In the genomic region with DNA sequence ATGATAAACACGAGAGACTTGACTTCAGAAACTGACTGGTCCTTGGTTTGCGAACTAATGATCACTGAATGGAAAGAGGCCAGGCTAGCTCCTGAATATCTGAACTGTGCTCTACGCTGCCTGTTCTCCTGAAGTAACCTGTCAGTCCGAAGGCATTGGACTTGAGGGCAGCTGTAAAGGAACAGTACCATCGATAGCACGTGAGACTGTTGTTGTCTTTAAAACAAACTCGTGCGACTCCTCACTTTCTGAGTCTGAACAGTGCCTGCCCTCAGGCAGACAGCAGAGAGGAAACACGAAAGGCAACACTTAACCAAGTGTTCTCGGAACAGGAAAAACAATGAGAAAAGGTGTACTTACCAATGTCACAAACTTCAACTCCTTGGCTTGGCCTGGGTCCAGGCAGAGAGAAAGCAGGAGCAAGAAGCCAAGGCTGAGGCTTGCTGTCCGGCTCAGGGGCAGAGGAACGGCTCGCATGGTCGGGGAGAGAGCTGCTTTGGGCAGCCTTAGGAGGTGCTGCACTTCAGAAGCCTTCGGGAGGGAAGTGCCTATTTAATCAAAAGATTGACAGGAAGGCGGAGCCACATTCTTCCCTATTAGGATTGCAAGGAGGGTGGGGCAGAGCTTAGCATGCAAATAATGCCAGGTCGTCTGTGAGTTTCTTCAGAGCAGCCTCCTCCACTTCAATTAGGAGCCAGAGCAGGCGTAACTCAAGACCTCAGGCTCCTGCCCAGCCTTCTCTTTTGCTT, we compare ENCODE assay signal across 8 mouse cellular contexts. TPM values are rescaled to one million over a fixed set of nuclear protein-coding genes. Genes with fewer than 3 reads are reported as not detected.
DNase-seq lines count a peak whose midpoint lies in the region; ATAC-seq and TF ChIP-seq lines count a peak whose summit lies in the region.

A gene (minus strand): TSS at position 566 of the 749 bp plus-strand sequence.

- no peak within 1 kb of the TSS for H3K27ac ChIP-seq in ES-E14 (ENCODE audit: insufficient read depth, low read depth, low read length, poor library complexity, severe bottlenecking)
- no peak within 1 kb of the TSS for H3K27ac ChIP-seq in bone marrow macrophage, adult 2 months (ENCODE audit: insufficient read depth, low read depth, low read length)
- no peak within 1 kb of the TSS for H3K27ac ChIP-seq in heart, embryonic 13.5 days (replicated peaks)
- H3K27ac ChIP-seq in kidney, embryonic 15.5 days = peak within 1 kb of the TSS; percentile 45; the same call in 1 of the 2 replicates

- TF ChIP-seq CTCF in bone marrow macrophage, adult 2 months (IDR thresholded peaks at IDR 0.05; ENCODE audit: low read depth, low read length) = no peak

- H3K4me2 ChIP-seq in heart, embryonic 13.5 days = peak within 1 kb of the TSS; percentile 70
- H3K4me2 ChIP-seq in kidney, embryonic 15.5 days = peak within 1 kb of the TSS; percentile 58

- no peak within 1 kb of the TSS for H3K9ac ChIP-seq in ES-E14 (ENCODE audit: insufficient read depth, low read depth, low read length, poor library complexity, severe bottlenecking)
- H3K9ac ChIP-seq in heart, embryonic 13.5 days = peak within 1 kb of the TSS; percentile 50
- H3K9ac ChIP-seq in kidney, embryonic 15.5 days = 0 out of 2 replicates have a peak within 1 kb of the TSS, but pooled peaks have one; percentile 3

- H3K4me1 ChIP-seq in ES-E14 (ENCODE audit: control insufficient read depth in 2 of 2, insufficient read depth in 2 of 2, low read length in 2 of 2, poor library complexity in 1 of 2) = peaks cover 2 to 5% of the 10 kb centered on the region in 2 experiments; a peak in 1 of 4 replicates
- H3K4me1 ChIP-seq in bone marrow macrophage, adult 2 months (ENCODE audit: control insufficient read depth, insufficient read depth, low read length) = peaks cover 10% of the 10 kb centered on the region; the same call in 1 of the 2 replicates
- peaks cover 11% of the 10 kb centered on the region for H3K4me1 ChIP-seq in heart, embryonic 13.5 days
- peaks cover 12% of the 10 kb centered on the region for H3K4me1 ChIP-seq in kidney, embryonic 15.5 days

- 18% methylated on average over 18 of the region's 18 CpGs for WGBS in heart, embryonic 13.5 days
- 18% methylated on average over 18 of the region's 18 CpGs for WGBS in kidney, embryonic 15.5 days

- in situ Hi-C loops in ES-E14 (cut with MboI; ENCODE audit: low sequenced_read_pairs in 2 of 2, unreplicated experiment in 2 of 2) = no loop called here

- H3K27me3 ChIP-seq in heart, embryonic 13.5 days (replicated peaks) = peaks cover 8% of the 10 kb centered on the region
- no peaks in the 10 kb centered on the region for H3K27me3 ChIP-seq in kidney, embryonic 15.5 days

- no peak for ATAC-seq in heart, embryonic 13.5 days (ENCODE audit: extremely low read depth, insufficient number of reproducible peaks, low FRiP score, low TSS enrichment)
- peak; percentile 91 for ATAC-seq in kidney, embryonic 15.5 days (replicated peaks; ENCODE audit: low FRiP score)
- ATAC-seq in erythroblast, adult 5-6 weeks (replicated peaks; ENCODE audit: low FRiP score, poor library complexity, severe bottlenecking) = no peak

- H3K4me3 ChIP-seq in ES-E14 (ENCODE audit: insufficient read depth in 1 of 2, low read depth in 1 of 2, low read length in 2 of 2, poor library complexity in 1 of 2, severe bottlenecking in 1 of 2) = peak within 1 kb of the TSS in 1 of 2 experiments; percentile 38; a peak in 2 of 4 replicates
- peak within 1 kb of the TSS; percentile 14 for H3K4me3 ChIP-seq in bone marrow macrophage, adult 2 months (ENCODE audit: insufficient read depth, low read length)
- H3K4me3 ChIP-seq in heart, embryonic 13.5 days = peak within 1 kb of the TSS; percentile 38
- H3K4me3 ChIP-seq in kidney, embryonic 15.5 days (replicated peaks) = peak within 1 kb of the TSS; percentile 33

- DNase-seq in ES-E14 (ENCODE audit: low read depth, low spot score) = peak; percentile 89
- peak; percentile 78 for DNase-seq in lung, postnatal 25 days (ENCODE audit: low spot score)
- peak; percentile 66 for DNase-seq in retina, embryonic 14.5 days (ENCODE audit: low spot score)
- no peak for DNase-seq in left cerebral cortex, adult 11 months (ENCODE audit: low spot score)

- no peaks in the 10 kb centered on the region for H3K9me3 ChIP-seq in ES-E14 (ENCODE audit: control insufficient read depth, insufficient read depth, low read depth, low read length)
- H3K9me3 ChIP-seq in heart, embryonic 13.5 days = no peaks in the 10 kb centered on the region
- no peaks in the 10 kb centered on the region for H3K9me3 ChIP-seq in kidney, embryonic 15.5 days (replicated peaks)

- no peak for TF ChIP-seq POLR2A in bone marrow macrophage, adult 2 months (IDR thresholded peaks at IDR 0.05; ENCODE audit: borderline replicate concordance, low read depth, low read length)

- H3K36me3 ChIP-seq in ES-E14 (ENCODE audit: control insufficient read depth, insufficient read depth, low read length, poor library complexity, severe bottlenecking) = no peaks in the 10 kb centered on the region
- no peaks in the 10 kb centered on the region for H3K36me3 ChIP-seq in heart, embryonic 13.5 days
- H3K36me3 ChIP-seq in kidney, embryonic 15.5 days = no peaks in the 10 kb centered on the region

TF ChIP-seq in ES-E14, 5 proteins besides CTCF, POLR2A, EP300 and RAD21:
- TF ChIP-seq ZNF384 (IDR thresholded peaks at IDR 0.05; ENCODE audit: low read depth, low read length) (no peak), CHD2 (IDR thresholded peaks at IDR 0.05; ENCODE audit: low read depth, low read length) (no peak), ZC3H11A (IDR thresholded peaks at IDR 0.05; ENCODE audit: borderline replicate concordance, low read depth, low read length) (no peak), HCFC1 (IDR thresholded peaks at IDR 0.05; ENCODE audit: borderline replicate concordance, insufficient read depth, low read length) (no peak), MAFK (IDR thresholded peaks at IDR 0.05; ENCODE audit: insufficient read depth, low read depth, low read length) (no peak)

RNA-seq across cellular contexts. Expression of the gene that starts here (rescaled TPM):
- total RNA-seq in ES-E14 (2012; rRNA removed) = 1.2 and 2.5 TPM in 2 replicates
- 7.7 and 10.5 TPM in 2 replicates for polyA plus RNA-seq in bone marrow macrophage, adult 2 months (2012; ENCODE audit: insufficient read depth, insufficient read length, missing spikeins)
- 0.05 and 0.09 TPM in 2 replicates for polyA plus RNA-seq in heart, embryonic 13.5 days (2015; fragmentation: Nextera tagmentation; extraction: Ambion mirVana)
- 1.7 and 2.2 TPM in 2 replicates for polyA plus RNA-seq in kidney, embryonic 15.5 days (2015; fragmentation: Nextera tagmentation; extraction: Ambion mirVana)
- total RNA-seq in erythroblast, adult 5-6 weeks (2015; ENCODE audit: low replicate concordance) = 3.3 and 5.9 TPM in 2 replicates
- total RNA-seq in erythroblast, adult 5-6 weeks (2017; ENCODE audit: low replicate concordance) = 2.5 and 4.4 TPM in 2 replicates
